Mouse (Mus musculus): Measurements from ENCODE around the gene Fndc1. TPM values are rescaled to one million over a fixed set of nuclear protein-coding genes. Genes with fewer than 3 reads are reported as not detected.

Gene Fndc1
- total RNA-seq, 2 experiments from 2014 or later, result not detected

- ATAC-seq (replicated peaks; ENCODE audit: poor library complexity, severe bottlenecking), result no peak; the same call in 1 of the 2 replicates
Observed at GRCm38 (mm10) chr17:7821553-7822186, 5.4 kb downstream of the Fndc1 start.

- no peak for ATAC-seq (replicated peaks; ENCODE audit: poor library complexity, severe bottlenecking)
Observed at GRCm38 (mm10) chr17:7820176-7820575, 6.9 kb downstream of the Fndc1 start.

GRCm38 (mm10) chr17:7816602-7817001 lies 10.5 kb downstream of the Fndc1 start:
- no peak for ATAC-seq (replicated peaks; ENCODE audit: poor library complexity, severe bottlenecking)

GRCm38 (mm10) chr17:7814433-7814832 lies 12.7 kb downstream of the Fndc1 start:
- ATAC-seq (replicated peaks; ENCODE audit: poor library complexity, severe bottlenecking), result no peak

GRCm38 (mm10) chr17:7808043-7808442 lies 19.1 kb downstream of the Fndc1 start:
- ATAC-seq (replicated peaks; ENCODE audit: poor library complexity, severe bottlenecking), result no peak; the same call in 1 of the 2 replicates

- ATAC-seq (replicated peaks; ENCODE audit: poor library complexity, severe bottlenecking), result no peak
Observed at GRCm38 (mm10) chr17:7805105-7805504, 22.0 kb downstream of the Fndc1 start.

GRCm38 (mm10) chr17:7802483-7802882 lies 24.6 kb downstream of the Fndc1 start:
- ATAC-seq (replicated peaks; ENCODE audit: poor library complexity, severe bottlenecking), result no peak

GRCm38 (mm10) chr17:7799894-7800293 lies 27.2 kb downstream of the Fndc1 start:
- ATAC-seq (replicated peaks; ENCODE audit: poor library complexity, severe bottlenecking), result no peak

- no peak for ATAC-seq (replicated peaks; ENCODE audit: poor library complexity, severe bottlenecking)
Observed at GRCm38 (mm10) chr17:7795584-7795983, 31.5 kb downstream of the Fndc1 start.

- no peak for ATAC-seq (replicated peaks; ENCODE audit: poor library complexity, severe bottlenecking)
Observed at GRCm38 (mm10) chr17:7795168-7795567, 31.9 kb downstream of the Fndc1 start.

- no peak for ATAC-seq (replicated peaks; ENCODE audit: poor library complexity, severe bottlenecking)
Observed at GRCm38 (mm10) chr17:7794093-7794492, 33.0 kb downstream of the Fndc1 start.

- ATAC-seq (replicated peaks; ENCODE audit: poor library complexity, severe bottlenecking), result no peak
Observed at GRCm38 (mm10) chr17:7790512-7790911, 36.6 kb downstream of the Fndc1 start.

- no peak for ATAC-seq (replicated peaks; ENCODE audit: poor library complexity, severe bottlenecking)
Observed at GRCm38 (mm10) chr17:7774101-7774500, 53.0 kb downstream of the Fndc1 start.

GRCm38 (mm10) chr17:7759786-7760185 lies 67.3 kb downstream of the Fndc1 start:
- no peak for ATAC-seq (replicated peaks; ENCODE audit: poor library complexity, severe bottlenecking)

- ATAC-seq (replicated peaks; ENCODE audit: poor library complexity, severe bottlenecking), result no peak
Observed at GRCm38 (mm10) chr17:7755001-7755400, 72.1 kb downstream of the Fndc1 start.

- no peak for ATAC-seq (replicated peaks; ENCODE audit: poor library complexity, severe bottlenecking)
Observed at GRCm38 (mm10) chr17:7753383-7753782, 73.7 kb downstream of the Fndc1 start.

- ATAC-seq (replicated peaks; ENCODE audit: poor library complexity, severe bottlenecking), result no peak
Observed at GRCm38 (mm10) chr17:7749051-7749815, 77.9 kb downstream of the Fndc1 start.

- ATAC-seq (replicated peaks; ENCODE audit: poor library complexity, severe bottlenecking), result no peak
Observed at GRCm38 (mm10) chr17:7746841-7747240, 80.3 kb downstream of the Fndc1 start.

- ATAC-seq (replicated peaks; ENCODE audit: poor library complexity, severe bottlenecking), result no peak
Observed at GRCm38 (mm10) chr17:7744976-7745375, 82.1 kb downstream of the Fndc1 start.

- ATAC-seq (replicated peaks; ENCODE audit: poor library complexity, severe bottlenecking), result no peak
Observed at GRCm38 (mm10) chr17:7740988-7741387, 86.1 kb downstream of the Fndc1 start.

GRCm38 (mm10) chr17:7722991-7723390 lies 104.1 kb downstream of the Fndc1 start:
- ATAC-seq (replicated peaks; ENCODE audit: poor library complexity, severe bottlenecking), result no peak

- ATAC-seq (replicated peaks; ENCODE audit: poor library complexity, severe bottlenecking), result no peak
Observed at GRCm38 (mm10) chr17:7718886-7719285, 108.2 kb downstream of the Fndc1 start.
